Mouse (Mus musculus) small intestine, adult 2 months (tissue): ENCODE data around the gene Asb8.

Experiments used
- CTCF ChIP-seq: fragments of 200-500 bp; IDR thresholded peaks from 2 replicates; pipeline ENCODE4 v1.5.1; 2012; ENCODE audit warnings: low read depth, mild to moderate bottlenecking, control low read depth, inconsistent platforms, low read length, moderate library complexity, mixed read lengths; ENCODE audit not compliant: insufficient replicate concordance, insufficient read length; ENCODE audit errors: extremely low read depth
- POLR2A ChIP-seq: fragments of 200-500 bp; IDR thresholded peaks from 2 replicates; pipeline ENCODE4 v1.6.1; 2012; ENCODE audit warnings: low read depth, mild to moderate bottlenecking, control low read depth, inconsistent platforms, low read length, moderate library complexity

- TF ChIP-seq CTCF (no peak), POLR2A (no peak)
These were observed 48.0 kb upstream of the Asb8 start for GRCm38 (mm10) chr15:98213336-98213870.
